Mouse (Mus musculus): ENCODE results near the gene Map2k1. TPM values are rescaled to one million over a fixed set of nuclear protein-coding genes. Genes with fewer than 3 reads are reported as not detected.
"Not testable (repeated sequence)": the region's sequence is repeated elsewhere in the genome, so short reads cannot be mapped to it uniquely, and the experiment has no call there.

Gene Map2k1
- total RNA-seq, 2 experiments from 2014 or later = 49.4 to 54.3 TPM

DNA sequence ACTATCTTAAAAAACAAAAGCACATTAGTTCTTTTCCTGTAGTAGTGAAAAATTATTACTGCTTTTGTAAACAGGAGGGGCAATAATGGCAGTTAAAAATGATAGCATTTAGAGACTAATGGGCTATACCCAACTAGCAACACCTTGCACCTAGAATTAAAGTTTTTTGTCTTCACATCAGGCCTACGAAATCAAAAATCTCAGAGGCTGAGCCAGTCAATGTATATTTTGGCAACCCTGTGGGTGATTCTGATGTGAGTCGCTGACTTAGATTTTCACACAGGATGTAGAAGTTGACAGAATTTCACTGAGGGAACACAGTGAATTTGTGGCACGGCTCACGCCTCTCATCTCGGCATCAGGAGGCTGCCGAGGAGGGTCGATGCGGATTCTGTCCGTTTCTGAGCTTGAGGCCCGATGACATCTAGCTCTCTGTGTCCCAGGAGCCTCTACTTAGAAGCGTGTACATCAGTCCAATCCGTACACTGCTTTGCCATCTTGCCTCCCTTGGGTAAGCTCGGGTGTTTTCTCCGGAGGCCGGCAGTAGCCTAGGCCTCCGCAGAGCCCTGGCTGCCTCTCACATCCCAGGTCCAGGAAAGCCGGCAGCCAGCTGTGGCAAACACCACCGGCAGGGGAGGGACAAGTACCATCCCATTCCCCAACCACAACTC is 81.2 kb downstream of the Map2k1 start:
- DNase-seq (ENCODE audit: low spot score in 2 of 2) = peak in 1 of 2 experiments; percentile 9

DNA sequence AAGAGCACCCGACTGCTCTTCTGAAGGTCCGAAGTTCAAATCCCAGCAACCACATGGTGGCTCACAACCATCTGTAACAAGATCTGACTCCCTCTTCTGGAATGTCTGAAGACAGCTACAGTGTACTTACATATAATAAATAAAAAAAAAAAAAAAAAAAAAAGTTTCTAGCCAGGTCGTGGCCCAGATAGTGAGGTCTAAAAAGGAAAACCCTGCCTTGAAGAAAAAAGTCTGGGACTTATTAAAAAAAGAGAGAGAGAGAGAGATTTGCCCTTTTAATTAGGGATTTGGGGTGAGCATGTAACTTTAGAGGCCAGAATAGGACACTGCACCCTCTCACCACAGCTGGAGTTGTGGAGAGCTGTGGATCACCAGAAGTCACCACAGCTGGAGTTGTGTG is 83.5 kb downstream of the Map2k1 start:
- DNase-seq (ENCODE audit: low spot score in 2 of 2) = not testable (repeated sequence)

DNA sequence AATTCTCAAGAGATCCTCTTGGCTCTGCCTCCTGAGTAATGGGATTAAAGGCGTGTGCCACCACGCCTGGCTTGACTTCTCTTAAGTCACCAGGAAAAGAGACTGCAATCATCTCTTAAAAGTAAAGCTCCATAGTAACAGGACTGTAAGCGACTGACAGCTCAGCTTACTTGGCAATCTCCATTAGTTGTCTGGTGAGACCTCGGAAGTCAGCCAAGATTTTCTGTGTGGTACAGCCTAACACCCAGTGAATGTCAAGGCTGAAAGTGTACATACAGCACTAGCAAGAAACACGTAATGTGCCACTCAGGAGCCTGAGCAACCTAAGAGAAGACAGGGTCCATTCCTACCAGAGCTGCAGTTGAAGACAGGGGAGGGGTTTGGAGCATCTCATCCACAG is 93.0 kb downstream of the Map2k1 start:
- DNase-seq (ENCODE audit: low spot score in 2 of 2) = no peak

- no peak for DNase-seq (ENCODE audit: low spot score in 2 of 2)
Observed at GRCm38 (mm10) chr9:64156641-64157040, 96.8 kb downstream of the Map2k1 start.

DNA sequence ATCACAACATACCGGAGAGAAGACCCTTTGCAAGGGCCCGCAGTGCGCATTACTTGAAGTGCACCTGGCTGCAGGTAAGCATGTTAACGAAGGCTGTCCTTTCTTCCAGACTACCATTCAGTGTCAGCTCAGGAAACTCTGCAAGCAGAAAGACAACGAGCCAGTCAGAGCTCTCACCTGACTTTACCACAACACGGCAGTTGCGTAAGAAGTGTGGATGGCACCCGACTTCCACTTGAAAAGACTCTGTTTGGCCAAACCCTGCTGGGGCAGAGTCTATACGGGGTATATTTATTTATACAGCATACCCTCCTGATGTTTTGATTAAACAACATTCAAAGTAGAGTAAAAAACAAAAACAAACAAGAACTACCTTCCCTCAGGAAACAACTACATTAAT is 113.6 kb downstream of the Map2k1 start:
- no peak for DNase-seq (ENCODE audit: low spot score in 2 of 2)

DNA sequence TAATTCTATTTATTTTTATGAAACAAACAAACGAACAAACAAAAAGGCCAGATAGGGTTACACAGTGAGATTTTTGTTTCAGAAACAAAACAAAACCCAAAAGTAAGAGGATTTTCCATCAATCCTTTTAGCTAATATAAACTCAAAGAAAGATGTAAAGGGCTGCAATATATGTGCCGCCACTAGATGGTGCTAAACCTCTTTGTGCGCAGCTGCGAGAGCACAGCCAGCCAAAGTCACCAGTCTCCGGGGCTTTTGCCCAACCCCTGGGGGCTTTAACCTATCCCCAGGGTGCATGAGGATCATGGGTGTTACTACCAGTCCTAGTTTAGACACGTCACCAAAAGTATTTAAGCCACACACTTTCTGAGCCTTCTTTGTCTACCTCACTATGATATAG is 114.5 kb downstream of the Map2k1 start:
- DNase-seq (ENCODE audit: low spot score in 2 of 2) = not testable (repeated sequence)

Small RNAs within 50 kb of the gene (microRNA-seq; reads per million reads assigned to microRNA genes)
- not detected for gene Gm24106

Other genes starting within 250 kb of the Map2k1 start
- gene Smad6, start 231.6 kb downstream of the Map2k1 start, total RNA-seq (2021) = 10 to 100 TPM; 28.8 to 32.9 TPM
- gene Lctl, start 136.5 kb downstream of the Map2k1 start, total RNA-seq (2021) = 1 to 10 TPM in 1 of 2 experiments, under 1 TPM in 1; 0.87 to 1.1 TPM
- gene Zwilch, start 80.5 kb downstream of the Map2k1 start, total RNA-seq (2021) = 10 to 100 TPM; 19.2 to 19.9 TPM
- 1,000 to 10,000 TPM; 1,230 to 1,246 TPM for gene Rpl4, start 80.3 kb downstream of the Map2k1 start, total RNA-seq (2021)
- 10 to 100 TPM; 21.6 to 21.8 TPM for gene Snapc5, start 74.4 kb downstream of the Map2k1 start, total RNA-seq (2021)
- 1 to 10 TPM; 2.0 to 2.6 TPM for gene Uchl4, start 18.4 kb downstream of the Map2k1 start, total RNA-seq (2021)
- gene Tipin, start 27.9 kb upstream of the Map2k1 start, total RNA-seq (2021) = 10 to 100 TPM; 64.0 to 66.3 TPM
- gene Dis3l, start 87.7 kb upstream of the Map2k1 start, total RNA-seq (2021) = 10 to 100 TPM; 18.3 to 20.3 TPM
- 1 to 10 TPM; 5.8 to 6.4 TPM for gene Megf11, start 132.0 kb upstream of the Map2k1 start, total RNA-seq (2021)